Mouse (Mus musculus) frontal cortex, postnatal 25 days (tissue): ENCODE measurements around the gene Arhgef15.

Experiments used
- DNase-seq, 2 experiments: peaks; one replicate each; pipeline ENCODE4 v3.0.0; 2022; ENCODE audit warnings: low spot score in 2 of 2

Arhgef15 gene

DNA sequence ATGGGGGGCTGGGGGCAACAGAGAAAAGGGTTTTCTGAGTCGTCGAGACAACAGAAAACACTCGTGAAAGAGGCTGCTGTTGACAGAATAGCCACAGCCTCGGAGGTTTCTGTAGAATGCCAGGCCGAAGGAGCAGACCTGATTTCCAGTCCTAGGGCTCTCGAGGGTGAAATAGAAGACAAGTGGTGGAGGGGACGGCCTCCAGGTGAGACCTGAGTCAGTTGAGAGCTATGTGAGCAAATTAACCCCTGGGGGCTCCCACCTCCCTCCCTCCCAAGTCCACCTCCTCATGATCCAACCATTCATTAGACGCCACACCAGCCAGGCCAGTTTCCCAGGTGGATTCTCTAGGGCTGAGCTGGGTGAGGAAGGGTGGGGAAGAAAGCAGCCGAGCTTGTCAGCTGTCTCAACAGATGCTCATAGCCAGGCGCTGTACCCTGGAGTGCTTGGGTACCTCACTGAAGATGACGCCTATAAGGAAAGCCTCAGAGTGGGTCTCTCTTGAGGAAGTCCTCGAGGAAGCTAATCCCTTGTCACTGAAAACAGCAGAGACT is 63.3 kb downstream of the Arhgef15 start:
- no peak for DNase-seq
